Mouse (Mus musculus): ENCODE data around the gene Ucn2. TPM values are rescaled to one million over a fixed set of nuclear protein-coding genes. Genes with fewer than 3 reads are reported as not detected.
A peak's percentile ranks its signal among the peaks of the same experiment; 100 is the strongest.

Ucn2 gene
- polyA plus RNA-seq, 1 experiment from 2014 or later, result not detected

DNA sequence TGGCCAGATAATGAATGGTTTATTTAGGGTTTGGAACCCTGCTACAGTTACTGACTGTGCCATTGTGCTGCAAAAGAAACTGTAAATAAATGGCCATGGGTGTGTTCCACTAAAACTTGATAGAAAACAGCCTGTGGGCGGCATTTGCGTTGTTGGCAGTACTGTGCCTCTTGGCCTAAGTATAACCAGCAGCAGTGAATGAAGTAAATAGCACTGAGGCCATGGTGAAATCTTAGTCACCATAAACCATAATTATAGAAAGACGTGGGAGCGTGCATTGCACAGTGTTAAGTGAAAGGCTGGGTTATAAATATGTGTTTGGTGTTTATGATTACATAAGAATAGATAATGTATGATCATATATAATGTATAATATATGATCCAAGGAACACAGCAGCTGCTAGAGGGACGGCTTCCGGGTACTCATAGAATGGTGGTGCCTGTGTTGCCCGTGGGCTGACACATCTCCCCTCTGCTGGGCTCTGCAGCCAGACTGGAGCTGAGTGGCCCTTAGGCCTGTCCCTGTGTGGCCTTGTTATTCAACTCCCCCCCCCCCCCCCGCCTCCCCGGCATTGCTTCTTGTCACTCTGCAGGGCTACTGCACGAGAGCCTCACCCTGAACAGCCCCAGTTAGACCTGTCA lies 23.3 kb downstream of the Ucn2 start:
- H3K4me1 ChIP-seq (ENCODE audit: insufficient read depth, low read depth, low read length), result no peaks in the 10 kb centered on the region
- 63% methylated on average over 9 of the region's 10 CpGs for WGBS
- H3K9me3 ChIP-seq (ENCODE audit: low read length), result no peaks in the 10 kb centered on the region
- ATAC-seq, result peak; percentile 25; the same call in 1 of the 2 replicates
- H3K4me2 ChIP-seq (replicated peaks; ENCODE audit: low read depth, low read length), result no peak overlapping the region
- no peak for DNase-seq (ENCODE audit: low spot score)
- no peak overlapping the region for H3K27ac ChIP-seq (ENCODE audit: low read length)
- no peak overlapping the region for H3K4me3 ChIP-seq (ENCODE audit: low read depth, low read length)
- TF ChIP-seq EP300 (IDR thresholded peaks at IDR 0.05) (no peak), CTCF (IDR thresholded peaks at IDR 0.05) (no peak)
- H3K9ac ChIP-seq (replicated peaks; ENCODE audit: low read depth), result no peak overlapping the region
- no peaks in the 10 kb centered on the region for H3K27me3 ChIP-seq (replicated peaks; ENCODE audit: insufficient read depth, low read length)
- H3K36me3 ChIP-seq (ENCODE audit: insufficient read depth, low read length), result 0 out of 2 replicates have a peak, but pooled peaks cover 6% of the 10 kb centered on the region

DNA sequence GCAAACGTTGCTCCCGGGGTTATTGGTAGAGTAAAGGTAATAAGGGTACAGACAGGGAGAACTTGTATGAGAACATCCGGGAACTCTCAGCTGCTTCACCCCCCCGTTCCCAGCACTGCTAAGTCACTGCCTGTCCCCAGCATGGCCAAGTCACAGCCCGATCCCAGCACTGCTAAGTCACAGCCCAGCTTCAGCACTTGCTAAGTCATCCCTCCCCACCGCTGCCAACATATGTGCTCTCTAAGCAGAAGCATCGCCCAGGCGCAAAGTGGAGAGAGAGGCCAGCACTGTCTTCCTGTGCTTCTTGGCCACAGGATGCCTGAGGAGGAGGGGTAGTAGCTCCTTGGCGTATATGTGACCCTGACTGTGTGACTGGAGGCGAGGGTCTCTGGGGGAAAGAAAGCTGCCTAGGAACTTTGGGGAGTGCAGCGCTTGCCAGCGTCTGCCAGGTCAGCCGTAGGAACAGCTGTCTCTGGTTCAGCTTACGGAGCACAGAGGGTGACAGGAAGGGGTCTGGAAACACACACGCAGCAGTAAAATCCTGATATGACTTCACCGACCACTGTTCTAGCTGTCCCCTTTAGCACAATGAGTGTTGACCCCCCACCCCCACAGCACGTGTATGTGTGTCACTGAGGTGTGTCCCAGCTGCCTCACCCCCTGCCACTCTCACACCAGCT lies 24.0 kb downstream of the Ucn2 start:
- H3K4me2 ChIP-seq (replicated peaks; ENCODE audit: low read depth, low read length), result no peak overlapping the region
- DNase-seq (ENCODE audit: low spot score) (peak; percentile 43), ATAC-seq (peak; percentile 65)
- no peak overlapping the region for H3K27ac ChIP-seq (ENCODE audit: low read length)
- H3K4me3 ChIP-seq (ENCODE audit: low read depth, low read length), result no peak overlapping the region
- WGBS, result 41% methylated on average over 17 of the region's 17 CpGs
- TF ChIP-seq CTCF (IDR thresholded peaks at IDR 0.05) (no peak), EP300 (IDR thresholded peaks at IDR 0.05) (no peak)
- 0 out of 2 replicates have a peak, but pooled peaks cover 6% of the 10 kb centered on the region for H3K36me3 ChIP-seq (ENCODE audit: insufficient read depth, low read length)
- no peaks in the 10 kb centered on the region for H3K27me3 ChIP-seq (replicated peaks; ENCODE audit: insufficient read depth, low read length)
- H3K9me3 ChIP-seq (ENCODE audit: low read length), result no peaks in the 10 kb centered on the region
- no peaks in the 10 kb centered on the region for H3K4me1 ChIP-seq (ENCODE audit: insufficient read depth, low read depth, low read length)
- no peak overlapping the region for H3K9ac ChIP-seq (replicated peaks; ENCODE audit: low read depth)

DNA sequence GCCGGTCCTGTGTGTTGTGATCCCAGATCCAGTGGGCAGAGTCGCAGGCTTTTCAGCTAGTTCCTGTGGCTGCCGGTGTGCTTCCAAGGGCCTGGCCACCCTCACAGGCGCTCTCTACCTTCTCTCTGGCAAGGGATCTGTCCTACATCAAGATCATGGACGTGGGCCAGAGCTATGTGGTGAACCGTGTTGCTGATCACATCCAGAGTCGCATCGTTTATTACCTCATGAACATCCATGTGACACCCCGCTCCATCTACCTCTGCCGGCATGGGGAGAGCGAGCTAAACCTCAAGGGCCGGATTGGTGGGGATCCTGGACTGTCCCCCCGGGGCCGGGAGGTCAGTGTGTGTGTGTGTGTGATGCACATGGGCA lies 24.5 kb downstream of the Ucn2 start:
- H3K9ac ChIP-seq (replicated peaks; ENCODE audit: low read depth), result no peak overlapping the region
- 0 out of 2 replicates have a peak, but pooled peaks cover 6% of the 10 kb centered on the region for H3K36me3 ChIP-seq (ENCODE audit: insufficient read depth, low read length)
- H3K27me3 ChIP-seq (replicated peaks; ENCODE audit: insufficient read depth, low read length), result no peaks in the 10 kb centered on the region
- no peak overlapping the region for H3K27ac ChIP-seq (ENCODE audit: low read length)
- H3K4me1 ChIP-seq (ENCODE audit: insufficient read depth, low read depth, low read length), result no peaks in the 10 kb centered on the region
- no peak overlapping the region for H3K4me3 ChIP-seq (ENCODE audit: low read depth, low read length)
- ATAC-seq (no peak), DNase-seq (ENCODE audit: low spot score) (no peak)
- H3K9me3 ChIP-seq (ENCODE audit: low read length), result no peaks in the 10 kb centered on the region
- no peak overlapping the region for H3K4me2 ChIP-seq (replicated peaks; ENCODE audit: low read depth, low read length)
- no peak for TF ChIP-seq CTCF (IDR thresholded peaks at IDR 0.05)
- no peak for TF ChIP-seq EP300 (IDR thresholded peaks at IDR 0.05)
- 85% methylated on average over 14 of the region's 14 CpGs for WGBS

DNA sequence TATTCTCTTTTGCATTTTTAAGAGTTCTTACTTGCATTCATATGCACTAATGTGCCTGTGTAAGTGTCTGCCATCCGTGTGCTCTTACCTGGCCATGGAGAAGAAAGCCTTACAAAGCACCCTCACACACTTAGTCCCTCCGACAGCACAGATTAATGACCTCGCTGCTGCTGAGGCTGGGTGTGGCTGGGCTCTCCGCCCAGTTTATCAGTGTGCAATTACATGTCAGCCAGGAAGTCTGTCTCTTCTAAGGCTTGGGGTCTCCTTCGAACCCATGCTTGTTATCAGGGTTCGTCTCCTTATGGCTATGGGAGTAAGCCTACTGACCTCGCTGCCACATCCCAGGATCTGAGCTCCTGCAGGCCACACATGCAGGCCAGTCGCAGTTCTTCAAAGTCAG lies 29.6 kb downstream of the Ucn2 start:
- 48% methylated on average over 8 of the region's 8 CpGs for WGBS
- DNase-seq (ENCODE audit: low spot score) (no peak), ATAC-seq (no peak)
- no peaks in the 10 kb centered on the region for H3K36me3 ChIP-seq (ENCODE audit: insufficient read depth, low read length)
- H3K9ac ChIP-seq (replicated peaks; ENCODE audit: low read depth), result no peak overlapping the region
- H3K4me1 ChIP-seq (ENCODE audit: insufficient read depth, low read depth, low read length), result no peaks in the 10 kb centered on the region
- H3K4me2 ChIP-seq (replicated peaks; ENCODE audit: low read depth, low read length), result no peak overlapping the region
- no peaks in the 10 kb centered on the region for H3K27me3 ChIP-seq (replicated peaks; ENCODE audit: insufficient read depth, low read length)
- TF ChIP-seq EP300 (IDR thresholded peaks at IDR 0.05) (no peak), CTCF (IDR thresholded peaks at IDR 0.05) (no peak)
- no peaks in the 10 kb centered on the region for H3K9me3 ChIP-seq (ENCODE audit: low read length)
- no peak overlapping the region for H3K4me3 ChIP-seq (ENCODE audit: low read depth, low read length)
- H3K27ac ChIP-seq (ENCODE audit: low read length), result no peak overlapping the region

DNA sequence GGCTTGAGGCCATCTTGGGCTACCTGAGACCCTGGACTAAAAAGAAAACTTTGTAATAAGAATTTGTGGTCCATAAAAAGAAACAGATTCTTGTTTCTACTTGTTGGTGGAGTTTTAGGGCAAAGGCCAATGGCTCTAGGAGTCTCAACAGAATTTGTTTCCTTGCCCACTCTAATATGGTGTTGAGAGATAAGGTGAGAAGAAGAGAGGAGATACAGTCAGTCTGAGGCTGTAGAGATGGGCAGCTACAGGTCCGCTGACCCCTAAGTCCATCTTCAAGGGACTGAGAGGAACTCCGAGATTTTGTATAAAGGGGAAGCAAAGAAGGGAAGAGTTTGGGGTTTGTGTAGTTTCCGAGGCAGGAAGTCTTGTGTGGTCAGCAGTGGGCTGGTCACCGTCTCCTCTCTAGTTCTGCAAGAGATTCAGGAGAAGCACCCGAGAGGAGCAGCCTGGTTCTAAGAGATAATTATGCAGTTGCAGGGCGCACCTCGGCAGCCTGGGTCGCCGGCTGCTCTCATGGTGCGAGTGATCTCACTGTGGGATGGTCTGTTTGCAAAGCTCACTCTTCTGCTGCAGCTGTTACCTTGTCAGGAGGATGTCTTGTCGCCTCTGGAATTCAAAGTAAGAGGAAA lies 31.3 kb downstream of the Ucn2 start:
- ATAC-seq, result peak; percentile 23; the same call in 1 of the 2 replicates
- H3K4me1 ChIP-seq (ENCODE audit: insufficient read depth, low read depth, low read length), result no peaks in the 10 kb centered on the region
- H3K27me3 ChIP-seq (replicated peaks; ENCODE audit: insufficient read depth, low read length), result no peaks in the 10 kb centered on the region
- H3K36me3 ChIP-seq (ENCODE audit: insufficient read depth, low read length), result no peaks in the 10 kb centered on the region
- WGBS, result 32% methylated on average over 11 of the region's 11 CpGs
- no peak overlapping the region for H3K9ac ChIP-seq (replicated peaks; ENCODE audit: low read depth)
- no peak for TF ChIP-seq EP300 (IDR thresholded peaks at IDR 0.05)
- no peak for TF ChIP-seq CTCF (IDR thresholded peaks at IDR 0.05)
- no peak overlapping the region for H3K4me2 ChIP-seq (replicated peaks; ENCODE audit: low read depth, low read length)
- no peak overlapping the region for H3K4me3 ChIP-seq (ENCODE audit: low read depth, low read length)
- H3K27ac ChIP-seq (ENCODE audit: low read length), result no peak overlapping the region
- no peak for DNase-seq (ENCODE audit: low spot score)
- H3K9me3 ChIP-seq (ENCODE audit: low read length), result no peaks in the 10 kb centered on the region

DNA sequence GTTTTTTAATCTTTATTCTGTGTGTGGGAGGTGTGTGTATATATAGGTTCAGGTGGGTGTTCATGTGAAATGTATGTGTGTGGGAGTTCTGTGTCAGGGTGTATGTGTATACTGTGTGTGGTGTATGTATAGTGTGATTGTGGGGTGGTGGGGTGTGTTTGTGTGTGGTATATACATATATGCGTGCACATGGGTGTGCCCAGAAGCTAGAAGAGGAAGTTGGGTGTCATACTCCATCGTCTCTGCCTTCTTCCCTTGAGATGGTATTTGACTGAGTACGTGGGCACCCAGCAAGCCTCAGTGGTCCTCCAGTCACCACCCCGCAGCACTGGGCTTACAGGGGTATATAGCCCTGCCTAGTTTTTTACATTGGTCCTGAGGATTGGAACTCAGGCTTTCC lies 35.6 kb downstream of the Ucn2 start:
- no peak for DNase-seq (ENCODE audit: low spot score)
- Histone ChIP-seq H3K27me3 (replicated peaks; ENCODE audit: insufficient read depth, low read length) (no peaks in the 10 kb centered on the region), H3K4me1 (ENCODE audit: insufficient read depth, low read depth, low read length) (no peaks in the 10 kb centered on the region), H3K36me3 (ENCODE audit: insufficient read depth, low read length) (no peaks in the 10 kb centered on the region), H3K9me3 (ENCODE audit: low read length) (no peaks in the 10 kb centered on the region), H3K4me3 (ENCODE audit: low read depth, low read length) (no peak overlapping the region), H3K4me2 (replicated peaks; ENCODE audit: low read depth, low read length) (no peak overlapping the region), H3K9ac (replicated peaks; ENCODE audit: low read depth) (no peak overlapping the region), H3K27ac (ENCODE audit: low read length) (no peak overlapping the region)
- no peak for ATAC-seq
- WGBS, result 68% methylated on average over 4 of the region's 4 CpGs
- TF ChIP-seq EP300 (IDR thresholded peaks at IDR 0.05) (no peak), CTCF (IDR thresholded peaks at IDR 0.05) (no peak)

All from lung, postnatal 0 days (tissue).